Mouse (Mus musculus): ENCODE results near the gene Mecom.
"Not testable (repeated sequence)": the region's sequence is repeated elsewhere in the genome, so short reads cannot be mapped to it uniquely, and the experiment has no call there.

Mecom gene

DNA sequence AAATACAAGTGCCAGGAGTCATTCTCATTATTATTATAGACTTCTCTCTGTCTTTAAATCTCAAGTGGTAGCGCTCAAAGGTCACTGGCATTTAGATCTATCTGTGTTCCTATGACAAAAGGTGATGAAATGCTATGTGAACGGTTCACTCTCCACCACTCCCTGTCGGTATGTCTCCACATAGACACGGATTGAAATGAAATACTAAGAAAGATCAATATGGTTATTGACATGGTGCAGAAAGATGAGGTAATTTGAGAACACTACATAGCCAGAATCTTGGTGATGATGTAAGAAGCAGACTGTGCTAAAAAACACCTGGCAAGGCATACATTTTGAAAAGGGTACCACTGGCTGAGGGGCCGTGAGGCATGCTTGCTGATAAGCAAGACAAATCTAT lies 294.1 kb downstream of the Mecom start:
- no peak for DNase-seq (ENCODE audit: low read depth, low spot score)

DNA sequence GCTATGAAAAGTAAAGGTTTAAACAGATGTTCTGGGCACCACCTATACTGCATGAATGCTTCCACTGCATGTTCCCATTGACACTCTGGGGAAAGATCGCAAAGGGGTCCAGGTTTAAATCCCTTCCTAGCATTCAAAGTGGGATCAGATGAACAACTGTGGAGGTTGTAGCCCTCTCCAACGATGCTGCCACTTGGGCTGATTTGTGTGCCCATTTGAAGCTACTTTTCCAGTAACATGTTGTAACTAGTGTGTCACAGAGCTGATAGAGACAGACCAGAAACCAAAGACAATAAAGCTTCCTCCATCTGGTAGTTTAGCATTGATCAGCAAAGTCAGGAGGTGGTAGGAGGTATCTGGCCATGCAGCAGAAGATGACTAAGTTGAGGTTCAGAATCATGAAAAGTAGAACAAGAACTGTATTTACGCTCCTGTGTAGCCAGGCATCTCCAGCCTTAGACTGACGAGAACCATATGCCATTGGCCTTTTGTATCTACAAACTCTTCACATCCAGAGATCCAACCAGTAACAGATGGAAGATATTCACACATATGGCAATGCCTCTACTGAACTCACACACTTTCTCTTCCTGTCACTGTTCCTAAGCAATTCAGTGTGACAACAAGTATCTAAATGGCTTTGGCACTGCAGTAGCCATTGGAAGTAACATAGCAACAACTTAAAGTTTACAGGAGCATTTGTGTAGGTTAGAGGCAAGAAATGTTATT lies 299.0 kb downstream of the Mecom start:
- no peak for DNase-seq (ENCODE audit: low read depth, low spot score)

- no peak for DNase-seq (ENCODE audit: low read depth, low spot score)
These were observed 300.6 kb downstream of the Mecom start for GRCm38 (mm10) chr3:30247256-30247655.

GRCm38 (mm10) chr3:30246431-30247041 lies 301.3 kb downstream of the Mecom start:
- no peak for DNase-seq (ENCODE audit: low read depth, low spot score)

GRCm38 (mm10) chr3:30245950-30246349 lies 301.9 kb downstream of the Mecom start:
- no peak for DNase-seq (ENCODE audit: low read depth, low spot score)

DNA sequence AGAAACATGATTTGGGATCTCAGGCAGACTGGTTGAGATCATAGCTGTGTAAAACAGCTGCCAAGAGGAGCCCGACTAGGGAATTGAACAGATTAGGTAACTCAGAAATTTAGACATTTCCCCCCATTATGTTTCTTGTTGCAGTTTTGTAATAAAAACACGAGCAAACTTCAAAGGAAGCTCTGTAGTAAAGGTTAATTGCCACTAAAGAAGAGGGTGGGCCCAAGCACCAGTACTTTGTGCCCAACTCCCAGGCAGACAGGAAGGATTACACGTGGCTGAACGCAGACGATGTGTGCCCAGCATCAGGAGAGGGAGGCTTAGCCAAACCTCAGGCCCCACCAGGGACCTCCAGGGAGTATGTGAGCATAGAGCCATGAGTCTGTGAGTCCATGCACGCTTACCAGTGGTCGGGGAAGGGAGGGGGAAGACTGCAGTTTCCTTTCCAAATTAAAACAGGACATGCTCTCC lies 303.4 kb downstream of the Mecom start:
- no peak for DNase-seq (ENCODE audit: low read depth, low spot score)

GRCm38 (mm10) chr3:30243776-30244275 lies 304.0 kb downstream of the Mecom start:
- no peak for DNase-seq (ENCODE audit: low read depth, low spot score)

DNA sequence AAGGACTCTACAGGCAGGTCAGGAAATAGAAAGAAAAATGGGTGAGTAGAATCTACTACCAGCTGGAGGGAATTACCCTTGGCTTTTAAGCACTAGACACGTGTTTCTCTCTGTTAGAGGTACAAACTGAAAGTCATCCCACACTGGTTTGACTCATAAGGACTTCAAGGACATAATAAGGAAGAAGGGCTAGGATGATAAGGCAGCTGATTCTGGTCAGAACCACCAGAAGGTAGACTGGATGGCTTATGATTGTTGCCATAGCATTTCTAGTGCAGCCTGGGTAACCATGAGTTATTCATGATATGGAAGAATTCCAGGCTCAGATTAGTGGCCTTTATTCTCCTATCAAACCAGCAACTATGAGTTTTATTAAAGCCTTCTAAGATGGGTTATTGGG lies 308.4 kb downstream of the Mecom start:
- no peak for DNase-seq (ENCODE audit: low read depth, low spot score)

DNA sequence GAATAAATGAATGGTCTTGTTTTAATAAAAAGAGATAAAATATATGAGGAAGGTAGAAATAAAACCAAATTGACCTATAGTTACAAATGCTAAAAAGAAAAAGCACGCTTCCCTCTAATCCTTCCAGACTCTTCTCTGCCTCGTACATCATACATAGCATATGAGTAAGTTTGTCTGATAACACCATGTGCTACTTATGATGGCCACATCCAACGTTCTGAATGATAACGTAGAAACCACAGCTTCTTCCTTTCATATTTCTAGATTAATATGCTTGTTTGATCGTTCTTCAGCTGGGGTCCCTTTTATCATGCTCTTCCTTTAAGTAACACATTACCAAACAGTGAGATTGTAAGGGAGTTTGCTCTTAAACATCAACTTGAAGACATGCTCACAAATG lies 310.3 kb downstream of the Mecom start:
- no peak for DNase-seq (ENCODE audit: low read depth, low spot score)

- no peak for DNase-seq (ENCODE audit: low read depth, low spot score)
These were observed 313.8 kb downstream of the Mecom start for GRCm38 (mm10) chr3:30234018-30234417.

GRCm38 (mm10) chr3:30227964-30228670 lies 319.7 kb downstream of the Mecom start:
- no peak for DNase-seq (ENCODE audit: low read depth, low spot score)

DNA sequence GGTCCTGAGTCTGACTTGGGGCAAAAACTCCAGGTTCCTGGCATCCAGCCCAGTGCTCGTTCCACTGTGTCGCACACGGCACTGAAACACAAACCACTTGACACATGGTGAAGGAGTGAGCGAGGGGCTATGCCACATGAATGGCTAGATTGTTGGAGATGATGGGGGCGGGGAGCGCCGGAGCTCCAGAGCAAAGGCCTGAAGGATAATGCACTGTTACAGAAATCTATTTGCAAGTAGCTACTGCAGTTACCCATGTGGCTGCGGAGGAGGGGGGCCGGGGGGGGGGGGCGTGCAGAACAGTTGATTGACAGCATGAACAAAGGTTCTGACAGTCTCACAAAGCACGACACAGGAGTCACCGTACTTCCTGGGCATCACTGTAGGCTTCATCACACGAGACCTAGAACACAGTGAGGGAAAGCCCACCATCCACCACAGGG lies 320.9 kb downstream of the Mecom start:
- no peak for DNase-seq (ENCODE audit: low read depth, low spot score)

DNA sequence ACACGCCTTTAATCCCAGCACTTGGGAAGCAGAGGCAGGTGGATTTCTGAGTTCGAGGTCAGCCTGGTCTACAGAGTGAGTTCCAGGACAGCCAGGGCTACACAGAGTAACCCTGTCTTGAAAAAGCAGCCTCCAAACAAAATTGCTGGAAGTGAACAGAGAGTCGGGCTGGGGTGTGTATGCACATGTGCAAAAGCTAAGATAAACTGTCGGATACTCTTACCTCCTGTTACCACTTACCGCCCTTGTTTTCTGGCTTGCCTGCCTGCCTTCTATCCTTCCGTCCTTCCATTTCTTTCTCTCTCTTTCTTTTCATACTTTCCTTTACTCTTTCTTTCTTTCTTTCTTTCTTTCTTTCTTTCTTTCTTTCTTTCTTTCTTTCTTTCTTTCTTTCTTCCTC lies 322.6 kb downstream of the Mecom start:
- not testable (repeated sequence) for DNase-seq (ENCODE audit: low read depth, low spot score)

DNA sequence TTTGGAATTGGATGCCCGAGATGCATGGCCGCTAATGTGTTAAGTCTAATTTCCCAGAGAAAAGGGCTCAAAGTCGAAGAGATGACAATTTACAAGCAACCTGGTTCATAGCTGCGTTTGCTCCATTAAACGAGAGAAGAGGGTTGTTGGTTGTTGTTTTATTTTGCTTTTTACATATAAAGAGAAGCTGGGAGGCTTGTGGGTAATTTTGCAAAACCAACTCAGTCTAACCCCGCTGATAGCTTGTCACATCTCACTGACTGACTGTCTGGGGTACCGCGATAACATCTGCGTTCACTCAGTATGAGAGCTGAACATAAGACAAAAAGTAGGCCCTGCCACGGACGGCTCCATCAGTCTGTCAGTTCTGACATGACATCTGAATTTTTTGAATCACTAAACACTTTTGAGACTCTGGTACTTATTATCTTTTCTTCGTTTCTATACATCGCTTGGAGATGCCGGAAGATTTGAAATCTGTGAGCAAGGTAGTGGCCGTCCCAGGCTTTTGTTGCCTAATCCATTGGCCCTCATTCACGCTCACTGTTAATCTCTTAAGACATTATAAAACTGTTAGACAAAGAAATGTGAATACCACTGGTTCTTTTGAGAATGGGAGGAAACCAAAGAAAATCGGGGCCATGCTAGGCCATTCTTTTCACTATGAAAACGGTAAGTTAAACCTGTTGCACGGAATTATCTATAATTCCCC lies 327.0 kb downstream of the Mecom start:
- no peak for DNase-seq (ENCODE audit: low read depth, low spot score)

DNA sequence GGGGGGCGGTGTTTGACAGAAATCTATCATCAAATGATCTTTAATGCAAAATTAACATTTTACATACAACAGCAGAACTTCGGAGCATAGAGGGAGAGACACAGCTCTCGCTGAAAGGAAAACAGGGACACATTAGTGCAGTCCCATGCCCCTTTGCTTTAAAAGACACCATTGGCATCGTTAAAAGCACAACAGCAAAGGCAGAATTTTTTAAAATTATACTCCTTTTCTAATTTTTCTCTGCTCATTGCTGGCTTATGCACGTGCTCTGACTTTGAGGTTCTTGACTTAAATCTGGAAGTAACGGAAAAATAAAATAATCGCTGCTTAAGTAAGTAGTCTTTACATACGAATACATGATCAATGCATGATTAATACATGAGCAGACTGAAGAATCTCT lies 327.9 kb downstream of the Mecom start:
- no peak for DNase-seq (ENCODE audit: low read depth, low spot score)

- DNase-seq (ENCODE audit: low read depth, low spot score) = no peak
These were observed 328.5 kb downstream of the Mecom start for GRCm38 (mm10) chr3:30219190-30219884.

GRCm38 (mm10) chr3:30214607-30215006 lies 333.2 kb downstream of the Mecom start:
- no peak for DNase-seq (ENCODE audit: low read depth, low spot score)

- DNase-seq (ENCODE audit: low read depth, low spot score) = no peak
These were observed 334.2 kb downstream of the Mecom start for GRCm38 (mm10) chr3:30213540-30214170.

DNA sequence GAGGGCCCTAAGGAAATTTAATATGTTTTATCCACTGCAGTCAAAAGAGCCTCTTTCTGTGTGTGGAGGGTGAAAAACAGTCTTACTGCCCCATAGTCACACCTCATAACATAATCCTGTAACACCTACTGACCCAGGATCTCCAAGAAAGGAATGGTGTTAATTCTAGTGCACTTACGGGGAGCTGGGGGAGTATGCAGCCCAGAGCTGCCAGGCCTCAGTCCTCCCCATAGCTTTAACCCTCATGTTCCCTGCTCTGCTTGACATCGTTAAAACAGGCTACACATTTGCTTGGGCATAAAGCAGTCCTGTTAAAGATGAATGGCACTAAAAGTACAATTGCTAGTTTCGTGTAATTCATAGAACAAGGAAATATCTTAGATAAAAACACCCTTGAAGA lies 335.0 kb downstream of the Mecom start:
- no peak for DNase-seq (ENCODE audit: low read depth, low spot score)

DNA sequence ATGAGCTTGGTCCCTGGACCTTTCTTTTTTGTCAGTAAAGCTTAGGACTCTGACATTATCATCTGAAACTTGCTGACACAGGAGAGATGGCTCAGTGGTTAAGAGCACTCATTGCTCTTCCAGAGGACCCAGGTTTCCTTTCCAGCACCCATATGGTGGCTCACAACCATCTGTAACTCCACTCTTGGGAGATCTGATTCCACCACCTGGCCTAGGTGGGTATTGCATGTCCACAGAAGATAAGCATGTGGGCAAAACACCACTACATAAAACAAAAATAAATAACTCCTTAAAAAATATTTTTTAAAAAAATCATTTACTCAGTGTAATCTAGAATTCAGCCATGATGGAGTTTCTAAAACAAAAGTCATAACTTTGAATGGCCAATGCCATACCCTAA lies 338.7 kb downstream of the Mecom start:
- DNase-seq (ENCODE audit: low read depth, low spot score) = no peak

DNA sequence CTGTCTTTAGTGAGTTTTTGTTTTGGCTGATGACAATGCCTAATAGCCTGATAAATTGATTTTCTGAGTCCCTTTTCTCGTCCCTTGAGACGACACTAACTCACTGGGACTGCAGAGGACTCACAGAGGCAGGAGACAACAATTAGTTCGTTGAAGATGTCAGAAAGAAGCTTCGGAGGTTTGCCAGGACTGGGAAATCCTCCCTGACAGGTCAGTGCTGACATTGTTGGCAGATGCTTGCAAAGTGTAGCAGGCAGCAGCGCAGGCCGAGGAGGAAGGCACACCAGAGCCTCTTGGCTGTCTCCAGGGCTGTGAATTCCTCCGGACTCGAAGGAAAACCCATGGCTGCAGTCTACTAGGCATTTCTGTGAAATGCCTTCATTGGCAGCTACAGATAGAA lies 339.9 kb downstream of the Mecom start:
- no peak for DNase-seq (ENCODE audit: low read depth, low spot score)

All from embryo, embryonic 11.5 days (tissue).